ENCODE assay signal across 25 mouse cellular contexts in the genomic region with DNA sequence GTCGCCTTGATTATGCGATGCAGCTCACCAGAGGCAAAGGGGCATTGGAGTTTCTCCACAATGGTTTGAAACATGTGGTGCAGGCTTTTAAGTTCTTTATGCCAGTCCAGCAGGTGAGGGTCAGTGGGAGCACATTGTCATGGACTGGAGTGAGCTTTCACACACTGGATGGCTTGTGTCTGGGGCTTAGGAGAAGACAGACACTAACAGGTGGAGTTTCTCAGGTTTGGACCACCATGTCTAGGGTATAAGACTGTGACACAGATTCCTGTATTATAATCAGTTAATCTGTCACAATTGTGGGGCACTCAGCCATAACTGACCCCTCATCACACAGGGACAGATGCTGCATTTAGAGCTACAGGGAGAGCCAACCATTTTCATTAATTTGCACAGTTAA.
DNase-seq lines count a peak whose midpoint lies in the region; ATAC-seq and TF ChIP-seq lines count a peak whose summit lies in the region.
"Had no signal": no experiment of that assay in that cellular context is flagged by ENCODE, and none has a peak within 500 bp of the region (broad histone marks: within the 10 kb centered on the region; RNA-seq: fewer than 3 reads in every experiment).

No protein-coding gene starts in this region.

- no peak for ATAC-seq in forebrain, embryonic 14.5 days
- no peak for ATAC-seq in forebrain, embryonic 11.5 days (replicated peaks; ENCODE audit: low FRiP score)
- ATAC-seq in hindbrain, embryonic 14.5 days (ENCODE audit: low FRiP score): 0 out of 2 replicates have a peak, but pooled peaks have one; percentile 31
- no peak for ATAC-seq in hindbrain, embryonic 12.5 days (ENCODE audit: low FRiP score)
- peak; percentile 11; the same call in 1 of the 2 replicates for ATAC-seq in hindbrain, embryonic 16.5 days

- no peaks in the 10 kb centered on the region for H3K27me3 ChIP-seq in forebrain, embryonic 14.5 days (replicated peaks; ENCODE audit: control insufficient read depth, insufficient read depth, low read length)
- no peaks in the 10 kb centered on the region for H3K27me3 ChIP-seq in forebrain, embryonic 11.5 days (ENCODE audit: control insufficient read depth, insufficient read depth, low read length)
- H3K27me3 ChIP-seq in hindbrain, embryonic 14.5 days (ENCODE audit: control insufficient read depth, insufficient read depth, low read length): no peaks in the 10 kb centered on the region
- H3K27me3 ChIP-seq in hindbrain, embryonic 12.5 days: no peaks in the 10 kb centered on the region
- no peaks in the 10 kb centered on the region for H3K27me3 ChIP-seq in hindbrain, embryonic 16.5 days (replicated peaks; ENCODE audit: control insufficient read depth, insufficient read depth, low read length)
- H3K27me3 ChIP-seq: Patski; stomach, embryonic 15.5 days had no signal

- H3K9me3 ChIP-seq in forebrain, embryonic 14.5 days (replicated peaks; ENCODE audit: control insufficient read depth, low read length): no peaks in the 10 kb centered on the region
- H3K9me3 ChIP-seq in forebrain, embryonic 11.5 days (ENCODE audit: control insufficient read depth, low read length): no peaks in the 10 kb centered on the region
- no peaks in the 10 kb centered on the region for H3K9me3 ChIP-seq in hindbrain, embryonic 14.5 days (ENCODE audit: control insufficient read depth, low read length)
- H3K9me3 ChIP-seq in hindbrain, embryonic 12.5 days (replicated peaks): no peaks in the 10 kb centered on the region
- no peaks in the 10 kb centered on the region for H3K9me3 ChIP-seq in ES-E14 (ENCODE audit: control insufficient read depth, insufficient read depth, low read depth, low read length)
- H3K9me3 ChIP-seq in hindbrain, embryonic 16.5 days (ENCODE audit: control insufficient read depth, low read length): no peaks in the 10 kb centered on the region
- H3K9me3 ChIP-seq: stomach, embryonic 15.5 days had no signal

- in situ Hi-C loops in ES-E14 (cut with MboI; ENCODE audit: low sequenced_read_pairs in 2 of 2, unreplicated experiment in 2 of 2): no loop called here

- DNase-seq in forebrain, embryonic 14.5 days (ENCODE audit: low spot score): no peak
- no peak for DNase-seq in forebrain, embryonic 11.5 days (ENCODE audit: low spot score)
- no peak for DNase-seq in hindbrain, embryonic 14.5 days (ENCODE audit: low spot score)
- DNase-seq in ES-E14 (ENCODE audit: low read depth, low spot score): no peak
- no peak for DNase-seq in heart, postnatal 14 days
- no peak for DNase-seq in urinary bladder, postnatal 25 days (ENCODE audit: low spot score)
- DNase-seq: adrenal gland, postnatal 14 days; cerebellum, adult 11-12 months; cerebellum, adult 9-11 months; embryo, embryonic 11 days; gastrocnemius, postnatal 25 days; heart, adult 18-20 months; kidney, adult 18-20 months; kidney, postnatal 4 days; liver; lung, adult 2 months; lung, postnatal 10 days; right cerebral cortex, postnatal 25 days had no signal

- H3K36me3 ChIP-seq in forebrain, embryonic 14.5 days (ENCODE audit: control insufficient read depth, insufficient read depth, low read length): no peaks in the 10 kb centered on the region
- no peaks in the 10 kb centered on the region for H3K36me3 ChIP-seq in forebrain, embryonic 11.5 days (ENCODE audit: control insufficient read depth, insufficient read depth, low read length)
- H3K36me3 ChIP-seq in hindbrain, embryonic 14.5 days (replicated peaks; ENCODE audit: control insufficient read depth, insufficient read depth): no peaks in the 10 kb centered on the region
- H3K36me3 ChIP-seq in hindbrain, embryonic 12.5 days: no peaks in the 10 kb centered on the region
- H3K36me3 ChIP-seq in ES-E14 (ENCODE audit: control insufficient read depth, insufficient read depth, low read length, poor library complexity, severe bottlenecking): no peaks in the 10 kb centered on the region
- no peaks in the 10 kb centered on the region for H3K36me3 ChIP-seq in hindbrain, embryonic 16.5 days (ENCODE audit: control insufficient read depth, insufficient read depth, low read length)
- H3K36me3 ChIP-seq: stomach, embryonic 15.5 days had no signal

- no peak overlapping the region for H3K4me2 ChIP-seq in forebrain, embryonic 14.5 days (ENCODE audit: low read length)
- H3K4me2 ChIP-seq in forebrain, embryonic 11.5 days (ENCODE audit: low read depth, low read length, severe bottlenecking): no peak overlapping the region
- no peak overlapping the region for H3K4me2 ChIP-seq in hindbrain, embryonic 14.5 days (replicated peaks)
- no peak overlapping the region for H3K4me2 ChIP-seq in hindbrain, embryonic 12.5 days (replicated peaks)
- H3K4me2 ChIP-seq in hindbrain, embryonic 16.5 days (ENCODE audit: low read length): no peak overlapping the region
- H3K4me2 ChIP-seq: heart, embryonic 11.5 days; stomach, embryonic 15.5 days had no signal

- intact Hi-C loops in heart, postnatal 14 days (cut with DNase I): no loop called here

- H3K4me1 ChIP-seq in forebrain, embryonic 14.5 days (ENCODE audit: control insufficient read depth, insufficient read depth, low read length): no peaks in the 10 kb centered on the region; the same call in 1 of the 2 replicates
- H3K4me1 ChIP-seq in forebrain, embryonic 11.5 days (replicated peaks; ENCODE audit: control insufficient read depth, insufficient read depth, low read length): 0 out of 2 replicates have a peak, but pooled peaks cover 2% of the 10 kb centered on the region
- H3K4me1 ChIP-seq in hindbrain, embryonic 14.5 days (replicated peaks; ENCODE audit: control insufficient read depth, insufficient read depth, low read length): peaks cover 12% of the 10 kb centered on the region
- H3K4me1 ChIP-seq in hindbrain, embryonic 12.5 days: peaks cover 12% of the 10 kb centered on the region
- H3K4me1 ChIP-seq in ES-E14 (ENCODE audit: control insufficient read depth in 2 of 2, insufficient read depth in 2 of 2, low read length in 2 of 2, poor library complexity in 1 of 2): peaks cover 5 to 29% of the 10 kb centered on the region in 2 experiments; a peak in 3 of 4 replicates
- H3K4me1 ChIP-seq in hindbrain, embryonic 16.5 days (ENCODE audit: control insufficient read depth, insufficient read depth, low read depth, low read length): no peaks in the 10 kb centered on the region; the same call in none of the 2 replicates
- H3K4me1 ChIP-seq: stomach, embryonic 15.5 days had no signal

- H3K9ac ChIP-seq in forebrain, embryonic 14.5 days (ENCODE audit: low read length): no peak overlapping the region
- H3K9ac ChIP-seq in forebrain, embryonic 11.5 days (ENCODE audit: low read length): no peak overlapping the region
- H3K9ac ChIP-seq in hindbrain, embryonic 14.5 days: no peak overlapping the region
- no peak overlapping the region for H3K9ac ChIP-seq in hindbrain, embryonic 12.5 days
- no peak overlapping the region for H3K9ac ChIP-seq in ES-E14 (ENCODE audit: insufficient read depth, low read depth, low read length, poor library complexity, severe bottlenecking)
- H3K9ac ChIP-seq in hindbrain, embryonic 16.5 days (ENCODE audit: low read depth, low read length): no peak overlapping the region
- H3K9ac ChIP-seq: liver, embryonic 14.5 days; stomach, embryonic 15.5 days had no signal

- no peak overlapping the region for H3K4me3 ChIP-seq in forebrain, embryonic 14.5 days (ENCODE audit: low read depth, low read length)
- H3K4me3 ChIP-seq in forebrain, embryonic 11.5 days (ENCODE audit: low read depth, low read length): no peak overlapping the region
- H3K4me3 ChIP-seq in hindbrain, embryonic 14.5 days (replicated peaks; ENCODE audit: low read length): no peak overlapping the region
- no peak overlapping the region for H3K4me3 ChIP-seq in hindbrain, embryonic 12.5 days
- no peak overlapping the region for H3K4me3 ChIP-seq in ES-E14 (ENCODE audit: insufficient read depth in 1 of 2, low read depth in 1 of 2, low read length in 2 of 2, poor library complexity in 1 of 2, severe bottlenecking in 1 of 2)
- no peak overlapping the region for H3K4me3 ChIP-seq in hindbrain, embryonic 16.5 days (ENCODE audit: low read length)
- H3K4me3 ChIP-seq: stomach, embryonic 15.5 days had no signal

- WGBS in forebrain, embryonic 14.5 days: 36% methylated on average over 2 of the region's 2 CpGs
- WGBS in forebrain, embryonic 11.5 days: 36% methylated on average over 2 of the region's 2 CpGs
- 60% methylated on average over 2 of the region's 2 CpGs for WGBS in hindbrain, embryonic 14.5 days
- 69% methylated on average over 2 of the region's 2 CpGs for WGBS in hindbrain, embryonic 12.5 days
- WGBS in hindbrain, embryonic 16.5 days: 60% methylated on average over 2 of the region's 2 CpGs

- H3K27ac ChIP-seq in forebrain, embryonic 14.5 days (ENCODE audit: low read depth, low read length): 0 out of 2 replicates have a peak overlapping the region, but pooled peaks have one; percentile 4
- no peak overlapping the region for H3K27ac ChIP-seq in forebrain, embryonic 11.5 days (ENCODE audit: low read depth, low read length)
- 0 out of 2 replicates have a peak overlapping the region, but pooled peaks have one; percentile 11 for H3K27ac ChIP-seq in hindbrain, embryonic 14.5 days
- no peak overlapping the region for H3K27ac ChIP-seq in hindbrain, embryonic 12.5 days
- peak overlapping the region; percentile 53 for H3K27ac ChIP-seq in ES-E14 (ENCODE audit: insufficient read depth, low read depth, low read length, poor library complexity, severe bottlenecking)
- H3K27ac ChIP-seq in hindbrain, embryonic 16.5 days (ENCODE audit: low read depth, low read length): no peak overlapping the region; the same call in 1 of the 2 replicates
- H3K27ac ChIP-seq: liver, embryonic 14.5 days; macrophage; stomach, embryonic 15.5 days had no signal

TF ChIP-seq in ES-E14, 5 proteins besides CTCF, POLR2A, EP300 and RAD21:
- TF ChIP-seq ZC3H11A (IDR thresholded peaks at IDR 0.05; ENCODE audit: borderline replicate concordance, low read depth, low read length): no peak
- no peak for TF ChIP-seq MAFK (IDR thresholded peaks at IDR 0.05; ENCODE audit: insufficient read depth, low read depth, low read length)
- TF ChIP-seq ZNF384 (IDR thresholded peaks at IDR 0.05; ENCODE audit: low read depth, low read length): no peak
- TF ChIP-seq CHD2 (IDR thresholded peaks at IDR 0.05; ENCODE audit: low read depth, low read length): no peak
- no peak for TF ChIP-seq HCFC1 (IDR thresholded peaks at IDR 0.05; ENCODE audit: borderline replicate concordance, insufficient read depth, low read length)

Comparison
In these comparisons a context has a peak if more than half of its experiments do, and no peak if none do; other contexts are left out.
1. ATAC-seq: peak in hindbrain, embryonic 14.5 days (single experiment) and hindbrain, embryonic 16.5 days (single experiment); none in forebrain, embryonic 14.5 days (single experiment), forebrain, embryonic 11.5 days (single experiment) and hindbrain, embryonic 12.5 days (single experiment).
2. H3K27ac ChIP-seq: peak in forebrain, embryonic 14.5 days (single experiment), hindbrain, embryonic 14.5 days (single experiment) and ES-E14 (single experiment); none in forebrain, embryonic 11.5 days (single experiment), hindbrain, embryonic 12.5 days (single experiment) and hindbrain, embryonic 16.5 days (single experiment).